Mouse (Mus musculus) embryonic facial prominence, embryonic 11.5 days (tissue): ENCODE results near the gene Psap. TPM values are rescaled to one million over a fixed set of nuclear protein-coding genes. Genes with fewer than 3 reads are reported as not detected.
A peak's percentile ranks its signal among the peaks of the same experiment; 100 is the strongest.

Source experiments
- ATAC-seq: fragments of 200-750 bp; cut with Nextera tagmentation; replicated peaks from 2 replicates; pipeline ENCODE4 v1.8.0; 2017; ENCODE audit warnings: low read depth; ENCODE audit not compliant: insufficient number of reproducible peaks, low FRiP score, low TSS enrichment
- DNase-seq: peaks from one replicate; pipeline ENCODE4 v3.0.0-alpha.2; 2015; ENCODE audit warnings: low spot score
- H3K27ac ChIP-seq: fragments of 300-500 bp; sonication (generic); replicated peaks from 2 replicates; pipeline ENCODE4 v1.5.1; 2014; ENCODE audit warnings: mild to moderate bottlenecking, low read depth, low read length, control low read depth
- H3K27me3 ChIP-seq: fragments of 300-500 bp; sonication (generic); 2 replicates; pipeline ENCODE4 v1.6.1; 2014; ENCODE audit warnings: mild to moderate bottlenecking, low read length, moderate library complexity, mixed read lengths; ENCODE audit not compliant: control insufficient read depth, insufficient read depth
- H3K36me3 ChIP-seq: fragments of 300-500 bp; sonication (generic); replicated peaks from 2 replicates; pipeline ENCODE4 v1.6.1; 2014; ENCODE audit warnings: low read depth, mild to moderate bottlenecking, low read length, moderate library complexity, mixed read lengths; ENCODE audit not compliant: control insufficient read depth, insufficient read depth
- H3K4me1 ChIP-seq: fragments of 300-500 bp; sonication (generic); 2 replicates; pipeline ENCODE4 v1.6.1; 2014; ENCODE audit warnings: low read length, mixed read lengths; ENCODE audit not compliant: control insufficient read depth, insufficient read depth
- H3K4me2 ChIP-seq: fragments of 300-500 bp; sonication (generic); 2 replicates; pipeline ENCODE4 v1.6.1; 2014; ENCODE audit warnings: low read depth, mild to moderate bottlenecking, control low read depth, low read length, moderate library complexity
- H3K4me3 ChIP-seq: fragments of 300-500 bp; sonication (generic); 2 replicates; pipeline ENCODE4 v1.5.1; 2014; ENCODE audit warnings: low read depth, low read length, control low read depth
- H3K9ac ChIP-seq: fragments of 300-500 bp; sonication (generic); replicated peaks from 2 replicates; pipeline ENCODE4 v1.6.1; 2014; ENCODE audit warnings: mild to moderate bottlenecking, control low read depth, low read length
- H3K9me3 ChIP-seq: fragments of 300-500 bp; sonication (generic); replicated peaks from 2 replicates; pipeline ENCODE4 v1.6.1; 2016; ENCODE audit warnings: mild to moderate bottlenecking, low read length, inconsistent platforms, mixed read lengths; ENCODE audit not compliant: control insufficient read depth
- WGBS: fragments of 180-500 bp; shearing (Covaris S2); extraction: QIAGEN DNeasy Blood & Tissue Kit; methylation state at CpG from one replicate; pipeline ENCODE4 v1.1.7; 2014; 5-methylcytosine and 5-hydroxymethylcytosine counted together
- polyA plus RNA-seq: library from polyadenylated mRNA; unstranded; fragments of >200 nt; fragmentation: Nextera tagmentation; extraction: Ambion mirVana; gene quantifications from 2 replicates; pipeline ENCODE4 v1.2.1, GENCODE M21; 2014

Psap gene
- polyA plus RNA-seq, 1 experiment from 2014 or later, result 64.2 TPM

- Histone ChIP-seq H3K36me3 (no peaks in the 10 kb centered on the region), H3K4me1 (no peaks in the 10 kb centered on the region), H3K4me2 (no peak overlapping the region), H3K4me3 (no peak overlapping the region), H3K27ac (no peak overlapping the region), H3K9me3 (no peaks in the 10 kb centered on the region), H3K27me3 (no peaks in the 10 kb centered on the region), H3K9ac (no peak overlapping the region)
- WGBS, result 68% methylated on average over 4 of the region's 4 CpGs
- DNase-seq (no peak), ATAC-seq (no peak)
These were observed 24.8 kb upstream of the Psap start for GRCm38 (mm10) chr10:60252606-60253005.

- Histone ChIP-seq H3K9ac (no peak overlapping the region), H3K27me3 (no peaks in the 10 kb centered on the region), H3K9me3 (no peaks in the 10 kb centered on the region), H3K4me1 (no peaks in the 10 kb centered on the region), H3K4me2 (no peak overlapping the region), H3K36me3 (no peaks in the 10 kb centered on the region), H3K4me3 (no peak overlapping the region), H3K27ac (no peak overlapping the region)
- WGBS, result 79% methylated on average over 6 of the region's 6 CpGs
- no peak for DNase-seq
- no peak for ATAC-seq
These were observed 21.3 kb upstream of the Psap start for GRCm38 (mm10) chr10:60256088-60256487.

- Histone ChIP-seq H3K9me3 (no peaks in the 10 kb centered on the region), H3K27me3 (no peaks in the 10 kb centered on the region), H3K36me3 (no peaks in the 10 kb centered on the region), H3K4me3 (no peak overlapping the region), H3K27ac (no peak overlapping the region), H3K9ac (no peak overlapping the region), H3K4me2 (no peak overlapping the region), H3K4me1 (no peaks in the 10 kb centered on the region)
- ATAC-seq (no peak), DNase-seq (no peak)
- WGBS, result 62% methylated on average over 16 of the region's 16 CpGs
These were observed 20.1 kb upstream of the Psap start for GRCm38 (mm10) chr10:60257261-60257825.

- no peak overlapping the region for H3K27ac ChIP-seq
- H3K4me2 ChIP-seq, result no peak overlapping the region
- DNase-seq (no peak), ATAC-seq (no peak)
- no peaks in the 10 kb centered on the region for H3K27me3 ChIP-seq
- 87% methylated on average over 5 of the region's 5 CpGs for WGBS
- H3K36me3 ChIP-seq, result no peaks in the 10 kb centered on the region
- no peak overlapping the region for H3K9ac ChIP-seq
- no peaks in the 10 kb centered on the region for H3K4me1 ChIP-seq
- no peaks in the 10 kb centered on the region for H3K9me3 ChIP-seq
- no peak overlapping the region for H3K4me3 ChIP-seq
These were observed 16.7 kb upstream of the Psap start for GRCm38 (mm10) chr10:60260557-60261294.

- no peak overlapping the region for H3K4me3 ChIP-seq
- no peak overlapping the region for H3K9ac ChIP-seq
- H3K36me3 ChIP-seq, result no peaks in the 10 kb centered on the region
- no peak overlapping the region for H3K27ac ChIP-seq
- H3K9me3 ChIP-seq, result no peaks in the 10 kb centered on the region
- ATAC-seq (no peak), DNase-seq (no peak)
- no peak overlapping the region for H3K4me2 ChIP-seq
- 26% methylated on average over 5 of the region's 5 CpGs for WGBS
- no peaks in the 10 kb centered on the region for H3K27me3 ChIP-seq
- no peaks in the 10 kb centered on the region for H3K4me1 ChIP-seq
These were observed 15.9 kb upstream of the Psap start for GRCm38 (mm10) chr10:60261530-60261929.

GRCm38 (mm10) chr10:60262386-60262785, 15.0 kb upstream of the Psap start:
- H3K27me3 ChIP-seq, result no peaks in the 10 kb centered on the region
- H3K27ac ChIP-seq, result no peak overlapping the region
- WGBS, result 81% methylated on average over 3 of the region's 3 CpGs
- DNase-seq (peak; percentile 45), ATAC-seq (no peak)
- no peaks in the 10 kb centered on the region for H3K4me1 ChIP-seq
- no peak overlapping the region for H3K4me2 ChIP-seq
- no peak overlapping the region for H3K4me3 ChIP-seq
- no peaks in the 10 kb centered on the region for H3K36me3 ChIP-seq
- H3K9ac ChIP-seq, result no peak overlapping the region
- no peaks in the 10 kb centered on the region for H3K9me3 ChIP-seq

GRCm38 (mm10) chr10:60263351-60263750, 14.1 kb upstream of the Psap start:
- Histone ChIP-seq H3K27ac (no peak overlapping the region), H3K9ac (no peak overlapping the region), H3K4me1 (no peaks in the 10 kb centered on the region), H3K4me2 (no peak overlapping the region), H3K4me3 (no peak overlapping the region), H3K9me3 (no peaks in the 10 kb centered on the region), H3K36me3 (no peaks in the 10 kb centered on the region), H3K27me3 (no peaks in the 10 kb centered on the region)
- 77% methylated on average over 7 of the region's 7 CpGs for WGBS
- DNase-seq (no peak), ATAC-seq (no peak)

- Histone ChIP-seq H3K9me3 (no peaks in the 10 kb centered on the region), H3K27ac (no peak overlapping the region), H3K4me1 (no peaks in the 10 kb centered on the region), H3K4me2 (no peak overlapping the region), H3K9ac (no peak overlapping the region), H3K36me3 (no peaks in the 10 kb centered on the region), H3K27me3 (no peaks in the 10 kb centered on the region), H3K4me3 (no peak overlapping the region)
- WGBS, result 86% methylated on average over 10 of the region's 10 CpGs
- DNase-seq, result no peak
- ATAC-seq, result no peak
These were observed 12.2 kb upstream of the Psap start for GRCm38 (mm10) chr10:60265252-60265651.
